Mouse (Mus musculus) CD8-positive naive resting alpha-beta T cell, adult 2 months (primary cell): ENCODE data around the gene Cdh3.

Source experiments
- DNase-seq, 2 experiments: peaks; one replicate each; pipeline ENCODE4 v3.0.0; 2022; ENCODE audit warnings: low read depth in 2 of 2, low spot score in 2 of 2

Cdh3 gene

DNA sequence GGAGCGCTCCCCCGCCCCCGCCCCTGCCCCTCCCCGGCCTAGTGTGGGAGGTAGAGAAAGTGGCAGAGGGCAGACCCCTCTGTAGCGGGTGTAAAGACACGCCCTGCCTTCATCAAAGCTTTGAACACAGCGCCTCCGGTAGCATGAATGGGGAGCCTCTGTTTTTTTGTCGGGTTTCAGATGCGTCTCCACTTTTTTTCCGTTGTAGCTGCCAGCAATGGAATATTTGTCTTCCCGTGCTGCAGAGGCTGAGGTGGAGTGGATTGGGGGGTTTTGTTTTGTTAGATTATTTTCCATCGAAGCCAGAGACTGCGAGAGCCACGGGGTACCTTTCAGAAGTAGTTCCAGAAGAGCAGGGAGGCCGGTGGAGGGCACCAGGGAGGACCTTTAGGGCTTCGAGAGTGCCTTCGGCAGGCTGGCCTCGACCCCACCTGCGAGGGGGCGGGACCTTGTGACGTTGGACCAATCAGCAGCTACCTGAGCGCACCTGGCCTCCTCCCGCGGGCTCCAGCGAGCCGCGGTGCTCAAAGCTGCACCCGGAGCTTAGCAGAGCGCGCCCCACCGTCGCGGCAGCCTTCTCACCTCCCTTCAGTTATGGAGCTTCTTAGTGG is at the start of gene Cdh3:
Gene Cdh3, plus strand, starts transcription at position 527 of the 611 bp plus-strand sequence.
- DNase-seq: no peak

- DNase-seq: no peak
Observed at GRCm38 (mm10) chr8:106462131-106462530, 48.6 kb upstream of the Cdh3 start.

- DNase-seq: no peak
Observed at GRCm38 (mm10) chr8:106463795-106464194, 46.9 kb upstream of the Cdh3 start.

- no peak for DNase-seq
Observed at GRCm38 (mm10) chr8:106469485-106469884, 41.2 kb upstream of the Cdh3 start.

DNA sequence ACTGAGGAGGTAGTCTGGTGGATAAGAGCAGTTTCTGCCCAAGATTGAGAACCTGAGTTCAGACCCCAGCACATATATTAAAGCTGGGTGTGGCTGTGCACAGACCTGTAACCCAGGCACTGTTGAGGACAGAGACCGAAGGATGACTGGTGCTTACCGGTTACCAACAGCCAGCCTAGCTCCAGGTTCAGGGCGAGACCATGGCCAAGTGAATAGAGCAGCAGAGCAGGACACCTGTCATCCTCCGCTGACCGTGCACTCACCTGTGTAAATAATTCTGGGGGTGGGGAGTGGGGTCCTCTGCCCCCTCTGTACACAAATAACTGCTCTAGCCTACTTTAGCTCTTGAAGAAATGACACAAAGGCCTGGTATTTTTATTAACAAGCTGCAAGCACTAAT is 36.7 kb upstream of the Cdh3 start:
- no peak for DNase-seq

GRCm38 (mm10) chr8:106500018-106500685 is 10.5 kb upstream of the Cdh3 start, which contains the start of gene 6030452D12Rik:
Gene 6030452D12Rik (plus strand): TSS chr8:106500522.
- no peak for DNase-seq

- DNase-seq: no peak
Observed at GRCm38 (mm10) chr8:106504241-106504640, 6.5 kb upstream of the Cdh3 start.

- no peak for DNase-seq
Observed at GRCm38 (mm10) chr8:106505328-106505965, 5.2 kb upstream of the Cdh3 start.

DNA sequence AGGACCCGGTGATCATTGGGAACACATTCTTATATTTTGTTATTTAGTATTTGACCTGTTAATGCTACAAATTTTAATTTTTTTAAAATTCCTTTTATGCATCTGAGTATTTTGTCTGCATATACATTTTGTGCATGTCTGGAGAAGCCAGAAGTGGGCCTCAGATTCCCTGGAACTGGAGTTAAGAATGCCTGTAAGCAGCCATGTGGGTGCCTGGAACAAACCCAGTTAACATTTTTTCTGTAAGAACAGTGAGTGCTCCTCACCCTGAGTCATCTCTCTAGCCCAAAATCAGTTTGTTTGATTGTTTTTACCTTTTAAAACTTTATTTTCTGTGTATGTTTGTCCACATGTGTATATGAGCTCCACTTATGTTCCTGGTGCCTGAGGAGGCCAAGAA is 4.6 kb upstream of the Cdh3 start:
- DNase-seq: no peak

GRCm38 (mm10) chr8:106507761-106508331 is 2.8 kb upstream of the Cdh3 start:
- no peak for DNase-seq

GRCm38 (mm10) chr8:106508456-106508855 is 2.2 kb upstream of the Cdh3 start:
- DNase-seq: no peak

DNA sequence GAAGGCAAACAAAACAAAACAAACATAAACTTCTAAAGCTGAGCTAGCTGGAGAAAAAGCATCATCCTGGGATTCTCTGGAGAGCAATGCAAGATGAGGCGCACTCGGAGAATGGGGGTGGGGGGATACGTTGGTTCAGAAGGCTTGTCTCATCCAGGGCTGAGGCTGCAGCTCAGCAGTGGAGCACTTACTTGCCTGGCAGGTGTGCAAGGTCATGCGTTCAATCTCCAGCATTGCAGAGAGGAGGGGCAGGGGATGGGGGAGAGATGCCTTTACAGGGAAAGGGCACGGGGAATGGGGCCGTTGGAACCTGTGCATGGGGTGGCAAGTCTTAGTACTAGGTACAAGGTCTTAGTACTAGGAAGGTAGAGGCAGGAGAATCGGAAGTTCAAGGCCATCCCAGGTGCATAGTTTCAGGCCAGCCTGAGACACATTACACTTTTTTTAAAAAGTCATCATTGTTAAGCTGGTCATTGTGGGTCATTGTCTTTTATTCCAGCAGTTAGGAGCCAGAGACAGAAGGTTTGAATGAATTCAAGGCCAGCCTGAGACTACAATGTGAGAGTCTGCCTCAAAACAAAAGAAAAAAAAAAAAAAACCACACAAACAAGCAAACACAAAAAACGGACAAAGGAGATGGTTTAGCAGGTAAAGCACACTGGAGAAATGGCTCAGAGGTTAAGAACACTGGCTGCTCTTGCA is 1.5 kb upstream of the Cdh3 start:
- no peak for DNase-seq

- DNase-seq: no peak
Observed at GRCm38 (mm10) chr8:106511065-106511501, 392 bp downstream of the Cdh3 start.

- no peak for DNase-seq
Observed at GRCm38 (mm10) chr8:106511531-106512041, 895 bp downstream of the Cdh3 start.

DNA sequence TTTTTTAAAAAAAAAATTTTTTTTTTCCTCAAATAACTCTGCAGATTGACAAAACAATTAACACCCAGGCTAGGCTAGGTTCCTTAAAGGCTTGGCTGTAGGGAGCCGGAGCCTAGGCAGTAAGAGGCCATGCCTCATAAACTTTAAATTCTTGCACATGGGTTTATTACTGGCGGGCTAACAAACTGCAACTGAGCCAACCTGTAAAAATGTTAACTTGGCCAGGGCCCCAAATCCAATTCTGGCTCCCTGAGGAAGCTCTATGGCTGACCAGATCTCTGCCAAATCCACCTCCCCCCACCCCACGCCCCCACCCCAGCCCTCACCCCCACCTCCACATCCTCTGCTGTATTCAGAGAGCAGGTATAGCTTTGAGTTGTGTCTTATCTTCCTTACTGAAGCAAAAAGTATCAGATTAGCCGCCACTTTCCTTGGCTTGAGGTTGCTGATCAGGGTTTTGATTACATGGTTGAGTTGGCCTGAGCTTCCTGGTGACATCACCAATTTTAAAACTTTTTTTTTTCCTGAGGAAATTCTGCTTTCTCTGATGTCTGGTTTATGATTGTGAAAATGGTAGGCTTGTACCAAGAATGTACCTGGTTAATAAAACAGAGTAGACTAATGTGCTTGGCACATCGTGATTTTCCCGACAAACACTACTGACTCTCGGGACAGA is 1.9 kb downstream of the Cdh3 start:
- DNase-seq: no peak

DNA sequence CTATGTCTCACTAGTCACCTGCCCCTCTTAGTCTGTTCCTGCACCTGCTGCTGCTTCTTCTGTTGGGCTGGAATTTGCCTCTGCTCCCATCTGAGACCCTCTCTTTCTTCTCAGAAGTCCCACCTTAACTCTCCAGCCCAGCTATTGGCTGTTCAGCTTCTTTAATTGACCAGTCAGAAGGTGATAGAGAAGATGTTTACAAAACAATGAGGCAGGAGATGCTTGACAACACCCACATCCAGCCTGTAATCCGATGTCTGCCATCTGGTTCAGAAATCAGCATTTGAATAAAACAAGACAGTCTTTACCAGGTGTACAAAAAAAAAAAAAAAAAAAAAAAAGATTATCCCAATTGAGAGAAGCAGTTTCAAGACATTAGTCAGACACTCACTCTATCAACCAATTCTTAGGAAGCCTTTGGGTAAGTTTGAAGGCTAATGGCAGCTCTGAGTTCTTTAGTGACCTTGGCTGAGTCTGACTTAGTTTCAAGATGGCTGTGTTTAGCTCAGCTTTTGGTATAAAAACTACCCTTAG is 5.3 kb downstream of the Cdh3 start:
- DNase-seq: no peak

- no peak for DNase-seq
Observed at GRCm38 (mm10) chr8:106516581-106516980, 5.9 kb downstream of the Cdh3 start.

GRCm38 (mm10) chr8:106518763-106519162 is 8.1 kb downstream of the Cdh3 start:
- no peak for DNase-seq

DNA sequence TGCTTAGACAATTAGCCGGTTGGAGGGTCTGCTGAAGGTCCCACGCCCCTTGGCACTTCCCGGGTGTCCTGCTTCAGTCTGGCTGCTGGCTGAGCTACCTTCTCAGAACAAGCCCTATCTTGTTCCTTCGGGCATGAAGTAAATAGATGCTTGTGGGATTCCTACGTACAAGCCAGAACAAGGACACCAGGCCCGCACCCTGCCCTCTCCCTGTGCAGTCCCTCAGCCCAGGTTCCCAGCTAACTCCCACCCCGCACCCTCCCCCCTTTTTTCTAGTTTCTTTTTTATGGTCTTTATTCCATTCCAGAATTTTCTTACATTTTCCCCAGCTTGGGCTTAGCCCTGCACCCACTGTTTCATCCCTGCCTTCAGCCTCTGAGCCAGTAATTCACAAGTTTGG is 9.9 kb downstream of the Cdh3 start:
- DNase-seq: no peak

DNA sequence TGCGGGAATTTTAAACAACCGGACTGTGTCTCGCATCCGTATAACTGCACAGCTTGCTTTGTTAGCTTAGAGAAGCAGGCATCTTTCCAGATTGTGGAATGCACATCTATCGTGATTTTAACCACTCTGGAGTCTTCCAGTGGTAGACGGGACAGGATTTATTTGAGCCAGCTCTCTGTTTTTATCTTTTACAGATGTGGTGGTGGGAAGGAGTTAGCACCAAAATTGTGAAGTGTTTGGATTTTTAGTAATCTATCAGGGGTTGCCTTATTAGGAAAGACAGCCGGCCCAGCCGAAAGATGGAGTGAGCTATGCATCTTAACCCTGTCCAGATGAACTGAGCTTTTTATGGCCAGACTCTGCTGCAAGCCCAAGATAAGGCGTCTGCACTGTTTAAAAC is 11.2 kb downstream of the Cdh3 start:
- no peak for DNase-seq
